Mouse (Mus musculus) CD4-positive, CD25-positive, alpha-beta regulatory T cell (primary cell): ENCODE data around the gene Fmo4. TPM values are rescaled to one million over a fixed set of nuclear protein-coding genes. Genes with fewer than 3 reads are reported as not detected.

Experiments
- polyA plus RNA-seq: library from polyadenylated mRNA; unstranded; fragments of 100-300 nt; shearing (Covaris generic); gene quantifications from one replicate; pipeline ENCODE4 v1.2.1, GENCODE M21; 2017

Gene Fmo4
- not detected for polyA plus RNA-seq

GRCm38 (mm10) chr1:162813836-162814156 is at the start of gene Fmo4:
TSS of gene Fmo4 (minus strand) at chr1:162813972.

Other genes starting within 250 kb of the Fmo4 start
- gene Vamp4, start 243.5 kb downstream of the Fmo4 start, polyA plus RNA-seq = 86.6 TPM
- gene Myoc, start 174.8 kb downstream of the Fmo4 start, polyA plus RNA-seq = not detected
- gene Myocos, start 155.8 kb downstream of the Fmo4 start, polyA plus RNA-seq = not detected
- 211 TPM for gene Prrc2c, start 73.4 kb downstream of the Fmo4 start, polyA plus RNA-seq
- gene Fmo1, start 52.6 kb upstream of the Fmo4 start, polyA plus RNA-seq = 0.12 TPM
- gene Fmo2, start 84.8 kb upstream of the Fmo4 start, polyA plus RNA-seq = not detected
- not detected for gene Fmo6, start 123.5 kb upstream of the Fmo4 start, polyA plus RNA-seq
- gene Fmo3, start 170.6 kb upstream of the Fmo4 start, polyA plus RNA-seq = not detected